Mouse (Mus musculus) spleen, postnatal 4 days (tissue): Measurements from ENCODE around the gene Oca2.

Experiments used
- DNase-seq, 2 experiments: peaks; one replicate each; pipeline ENCODE4 v3.0.0; 2022; ENCODE audit warnings: low spot score in 2 of 2

Gene Oca2

DNA sequence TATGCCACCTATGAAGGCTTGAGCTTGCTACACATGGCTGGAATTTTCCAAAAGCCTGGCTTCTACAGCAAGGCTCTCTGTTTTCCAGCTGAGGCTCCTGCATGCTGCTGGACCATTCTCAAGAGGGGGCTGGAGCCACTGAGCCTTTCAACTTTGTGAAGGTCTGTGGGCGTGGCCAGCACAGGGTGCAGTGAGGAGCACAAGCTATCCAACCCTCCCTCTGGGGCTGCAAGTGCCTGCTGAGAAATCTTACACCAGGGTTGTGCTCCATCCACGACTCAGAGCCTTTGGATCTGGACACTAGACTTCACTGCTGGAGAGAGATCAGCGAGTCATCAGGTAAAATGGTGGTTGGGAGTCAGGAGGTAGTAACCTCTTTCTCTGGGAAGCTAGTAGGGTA, at the start of gene Oca2:
TSS of gene Oca2 (plus strand) at position 218 of the 400 bp plus-strand sequence.
- no peak for DNase-seq

DNA sequence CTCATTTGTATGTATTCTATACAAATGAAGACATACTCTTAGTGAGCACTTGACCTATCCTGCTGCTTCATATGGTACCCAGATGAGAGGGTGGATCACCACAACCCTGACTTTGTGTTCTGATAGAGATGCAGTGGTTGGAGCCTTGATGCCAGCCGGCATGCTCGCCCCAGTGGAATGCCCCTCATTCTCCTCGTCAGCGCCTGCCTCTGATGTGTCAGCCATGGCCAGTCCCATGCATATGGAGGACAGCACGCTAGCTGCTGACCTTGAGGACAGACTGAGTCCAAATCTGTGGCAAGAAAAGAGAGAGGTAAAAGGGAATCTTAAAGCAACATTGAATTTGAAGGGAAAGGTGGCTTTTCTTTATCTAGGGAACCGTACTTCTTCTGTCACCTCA, 48.5 kb upstream of the Oca2 start:
- no peak for DNase-seq

DNA sequence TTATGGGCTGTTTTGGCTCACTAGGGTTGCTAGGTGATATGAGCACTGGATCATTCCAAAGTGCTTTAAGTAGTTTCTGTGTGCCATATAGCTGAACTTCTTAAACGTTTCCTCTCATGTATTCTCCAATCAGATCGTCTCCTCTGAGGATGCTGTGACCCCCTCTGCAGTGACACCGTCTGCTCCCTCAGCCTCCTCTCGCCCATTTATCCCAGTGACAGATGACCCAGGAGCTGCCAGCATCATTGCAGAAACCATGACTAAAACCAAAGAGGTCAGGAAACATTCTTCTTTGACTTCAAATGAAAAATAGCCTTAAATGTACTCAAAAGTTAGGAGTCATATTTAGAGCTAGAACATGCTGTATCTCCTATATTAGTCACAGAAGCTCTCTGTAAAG, 47.9 kb upstream of the Oca2 start:
- no peak for DNase-seq

DNA sequence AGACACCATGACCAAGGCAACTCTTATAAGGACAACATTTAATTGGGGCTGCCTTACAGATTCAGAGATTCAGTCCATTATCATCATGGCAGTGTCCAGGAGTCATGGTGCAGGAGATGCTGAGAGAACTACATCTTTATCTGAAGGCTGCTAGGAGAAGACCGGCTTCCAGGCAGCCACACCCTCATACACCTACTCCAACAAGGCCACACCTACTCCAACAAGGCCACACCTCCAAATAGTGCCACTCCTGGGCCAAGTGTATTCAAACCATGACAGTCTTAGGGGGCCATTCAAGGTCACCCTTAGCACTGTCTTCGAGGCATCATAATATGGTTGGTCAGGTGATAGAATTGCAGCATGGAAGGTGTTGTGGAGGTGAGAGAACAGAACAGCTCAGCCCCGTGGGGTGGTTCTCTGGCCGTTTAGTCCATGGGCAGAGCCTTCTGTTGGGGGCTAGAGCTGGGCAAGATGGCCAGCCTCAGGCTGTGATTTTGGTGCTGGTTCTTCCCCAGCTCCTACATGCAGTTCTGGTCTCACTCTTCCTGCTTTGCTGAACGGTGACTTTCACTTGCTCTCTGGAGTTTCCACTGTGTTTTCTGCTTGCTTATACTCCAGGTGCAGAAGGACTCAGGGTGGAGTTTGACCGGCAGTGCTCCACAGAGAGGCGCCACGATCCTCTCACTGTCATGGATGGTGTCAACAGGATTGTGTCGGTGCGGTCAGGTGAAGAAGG, 37.9 kb upstream of the Oca2 start:
- no peak for DNase-seq

DNA sequence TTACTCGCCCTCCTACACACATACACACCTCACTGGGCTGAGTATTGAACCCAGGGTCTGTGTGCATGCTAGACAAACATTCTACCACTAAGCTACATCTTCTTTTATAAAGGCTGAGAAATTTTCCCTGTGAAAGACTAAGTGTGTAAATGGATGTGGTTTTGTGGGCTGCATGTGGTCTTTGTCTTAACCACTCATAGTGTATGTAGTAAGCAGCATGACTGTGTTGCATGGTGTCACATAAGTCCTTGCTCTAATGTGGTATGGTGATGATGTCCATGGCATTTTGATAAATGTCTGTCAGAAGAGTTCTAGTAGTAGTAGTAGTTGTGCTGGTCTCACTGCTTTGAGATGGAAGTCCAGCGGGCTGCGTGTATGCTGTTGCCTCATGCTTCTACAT, 36.7 kb upstream of the Oca2 start:
- DNase-seq, result no peak

DNA sequence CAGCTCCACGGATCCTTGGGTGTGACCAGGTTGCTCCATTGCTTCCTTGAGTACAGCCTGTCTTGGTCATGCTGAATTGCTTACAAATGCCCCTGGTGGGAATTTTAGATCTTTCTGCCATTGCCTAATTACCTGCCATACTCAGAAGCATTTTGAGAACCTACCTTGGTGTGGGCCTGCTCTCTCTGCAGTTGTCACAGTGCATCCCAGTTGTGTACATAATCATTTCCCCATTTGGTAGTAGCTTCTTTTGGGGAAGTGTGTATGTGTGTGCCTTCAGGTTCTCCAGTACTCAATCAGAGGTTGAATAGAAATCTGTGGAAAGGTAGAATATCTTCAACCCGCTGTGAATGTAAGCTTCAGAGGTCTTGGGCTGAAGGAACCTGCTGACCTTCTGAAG, 36.3 kb upstream of the Oca2 start:
- DNase-seq, result no peak

DNA sequence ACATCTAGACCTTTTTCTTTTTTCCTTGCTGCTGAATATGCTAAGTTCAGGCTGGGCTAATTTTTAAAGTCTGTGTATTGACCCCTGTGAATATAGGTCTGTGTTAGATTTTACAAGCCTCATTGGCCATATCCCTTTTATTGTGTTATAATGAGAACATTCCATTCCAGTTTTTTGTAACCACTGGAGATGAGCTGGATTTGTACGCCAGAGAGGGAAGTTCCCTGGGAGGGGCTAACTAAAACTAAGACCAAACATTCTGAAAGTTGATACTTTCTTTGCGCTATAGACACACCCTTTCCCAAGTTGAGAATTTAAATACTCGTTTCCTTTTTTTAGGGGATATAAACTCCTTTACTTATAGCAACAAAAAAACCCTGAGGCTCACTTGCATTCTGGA, 34.7 kb upstream of the Oca2 start:
- no peak for DNase-seq

DNA sequence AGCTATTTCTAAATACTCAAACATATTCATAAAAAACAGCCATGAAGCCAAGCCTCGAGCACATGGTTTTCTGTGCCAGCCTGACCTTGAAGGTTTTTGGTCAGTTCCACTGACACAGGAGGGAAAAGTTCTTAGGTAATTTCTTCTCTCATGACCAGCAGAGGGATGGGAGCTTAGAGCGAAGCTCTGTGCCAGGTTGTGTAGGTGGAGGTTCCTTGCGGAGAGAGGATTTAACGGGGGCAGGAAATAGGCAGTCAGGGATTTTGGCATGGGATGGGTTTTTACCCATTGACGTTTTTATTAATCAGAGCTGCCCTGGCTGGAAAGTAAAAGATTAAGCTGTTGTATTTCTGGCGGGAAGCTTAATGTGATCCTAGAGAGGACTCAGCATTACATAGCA, 18.7 kb upstream of the Oca2 start:
- DNase-seq, result no peak

DNA sequence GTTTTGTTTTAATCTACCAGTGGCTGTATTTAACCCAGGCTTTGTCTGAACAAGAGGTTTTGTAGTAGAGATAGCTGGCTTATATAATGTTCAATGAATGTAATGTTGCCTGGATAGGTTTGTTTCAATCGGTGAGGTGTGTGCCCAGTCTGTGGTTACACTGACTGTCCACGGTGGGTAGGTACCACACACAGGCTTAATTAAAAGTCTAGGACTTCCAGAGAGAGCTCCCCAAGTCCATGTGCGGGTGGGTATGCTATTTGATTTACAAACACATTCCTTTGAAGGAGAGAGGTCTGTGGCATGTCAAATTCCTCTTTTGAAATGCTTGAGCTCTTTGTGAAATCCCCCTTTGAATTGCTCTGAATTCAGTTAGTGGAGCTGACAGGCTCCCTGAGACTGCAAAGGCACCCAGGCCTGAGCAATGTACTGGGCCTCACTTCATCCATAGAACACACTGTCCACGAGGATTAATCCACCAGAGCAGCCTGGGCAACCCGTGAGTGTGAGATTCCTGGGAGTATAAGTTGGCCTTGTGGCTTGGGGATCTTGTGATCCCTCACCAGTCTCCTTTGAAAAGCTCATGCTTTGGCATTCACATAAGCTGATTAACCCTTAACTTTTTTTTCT, 3.7 kb upstream of the Oca2 start:
- DNase-seq, result no peak

DNA sequence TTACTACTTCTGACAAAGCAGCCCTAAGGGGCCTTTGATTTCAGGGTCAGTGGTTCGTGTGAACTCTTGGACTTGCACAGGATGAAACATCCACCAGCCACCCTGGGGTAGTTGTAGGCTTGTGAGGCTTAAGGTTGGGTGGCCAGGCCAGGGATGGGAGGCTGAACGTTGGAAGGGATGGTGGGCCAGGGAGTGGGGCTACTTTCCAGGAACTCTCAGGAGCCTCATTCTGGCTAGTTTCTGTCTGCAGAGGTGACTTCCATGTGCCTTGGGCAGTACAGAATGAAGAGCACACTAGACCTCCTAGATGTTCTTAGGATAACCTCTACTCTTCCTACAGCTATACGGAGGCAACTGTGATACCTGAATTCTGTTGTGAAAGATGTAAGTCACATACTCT, 2.9 kb upstream of the Oca2 start:
- no peak for DNase-seq

DNA sequence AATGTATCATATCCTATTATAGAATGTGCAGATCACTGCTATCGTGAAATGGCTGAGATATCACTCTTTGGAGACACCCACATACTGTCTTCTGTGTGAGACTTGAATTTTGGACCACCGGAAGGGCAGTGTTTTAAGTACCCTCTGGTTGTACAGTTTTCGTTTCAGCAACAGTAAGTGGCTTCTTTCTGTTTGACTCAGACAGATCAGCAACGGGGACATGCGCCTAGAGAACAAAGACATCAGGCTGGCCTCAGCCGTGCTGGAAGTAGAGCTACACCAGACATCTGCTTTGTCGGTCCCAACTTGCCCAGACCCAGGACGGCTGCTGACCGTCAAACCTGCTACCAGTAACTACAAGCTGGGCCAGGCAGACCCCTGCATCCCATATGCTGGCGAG, 15.0 kb downstream of the Oca2 start:
- no peak for DNase-seq

DNA sequence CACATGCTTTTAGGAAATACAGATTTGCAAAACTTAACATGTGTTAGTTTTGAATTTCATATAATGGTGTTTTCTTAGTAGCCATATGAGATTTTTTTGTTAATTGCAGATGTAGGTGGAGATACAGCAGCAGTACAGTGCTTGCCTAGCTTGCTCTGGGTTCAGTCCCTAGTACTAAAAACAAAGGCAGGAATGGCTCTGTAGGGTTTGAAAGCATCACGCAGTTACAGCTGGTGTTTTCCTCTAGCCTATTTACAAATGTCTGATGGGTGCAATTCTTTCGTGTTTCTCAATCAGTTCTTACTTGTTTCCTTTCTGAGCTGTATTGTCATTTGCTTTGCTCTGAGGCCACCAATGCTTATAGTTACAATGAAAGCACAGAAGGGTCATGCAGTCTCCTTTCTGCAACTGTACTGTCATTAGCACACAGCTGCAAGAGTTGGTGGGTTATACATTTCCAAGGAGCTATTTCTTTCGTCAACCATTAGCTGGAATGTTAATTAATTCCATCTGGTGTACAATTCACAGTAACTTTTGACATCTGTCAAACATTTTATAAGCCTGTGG, 18.4 kb downstream of the Oca2 start:
- no peak for DNase-seq

DNA sequence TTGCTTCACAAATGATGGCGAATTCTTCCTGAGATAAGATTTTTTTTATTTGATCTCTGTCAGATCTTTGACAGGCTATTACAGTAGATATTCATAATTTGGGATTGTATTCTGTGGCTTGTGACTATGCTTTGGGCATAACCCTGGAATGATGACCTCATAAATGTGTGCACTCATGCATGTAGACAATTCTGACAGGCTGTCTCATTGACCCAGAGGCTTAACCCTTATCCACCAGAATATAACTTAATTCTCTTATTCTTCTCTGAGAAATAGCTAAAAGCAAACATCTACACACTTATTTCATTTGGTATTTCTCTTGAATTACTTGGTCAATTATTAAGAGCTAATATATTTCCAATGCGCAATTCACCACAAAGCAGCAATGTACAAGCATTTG, 37.9 kb downstream of the Oca2 start:
- DNase-seq, result no peak

DNA sequence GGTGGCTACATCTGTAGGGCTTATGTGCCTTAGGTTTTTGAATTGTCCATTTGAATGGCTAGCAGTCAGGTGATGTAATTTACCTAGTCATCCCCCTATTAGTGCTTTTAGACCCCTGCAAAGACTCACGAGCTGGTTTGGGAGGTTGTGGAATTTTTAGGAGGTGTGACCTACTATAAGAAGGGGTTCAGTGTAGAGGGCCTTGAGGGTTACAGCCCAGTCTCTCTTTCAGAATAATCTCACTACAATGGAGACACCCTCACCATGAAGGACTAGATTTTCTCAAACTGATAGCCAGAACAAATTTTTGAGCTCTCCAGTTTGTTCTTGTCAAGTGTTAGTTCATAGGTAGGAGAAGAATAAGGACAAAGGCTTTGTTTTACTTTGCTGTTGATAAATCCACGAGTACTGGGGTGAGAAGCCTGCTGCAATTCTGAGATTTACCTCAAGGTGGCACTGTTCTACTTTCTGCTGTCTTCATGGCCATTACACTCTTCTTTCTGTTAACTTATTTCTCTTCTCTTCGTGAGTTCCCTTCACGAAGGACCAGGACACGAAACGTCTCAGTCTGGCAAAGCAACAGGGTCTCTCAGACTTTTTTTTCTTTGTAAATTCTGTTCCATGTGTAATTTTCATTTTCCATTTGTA, 52.0 kb downstream of the Oca2 start:
- peak in 1 of 2 experiments; percentile 65 for DNase-seq

DNA sequence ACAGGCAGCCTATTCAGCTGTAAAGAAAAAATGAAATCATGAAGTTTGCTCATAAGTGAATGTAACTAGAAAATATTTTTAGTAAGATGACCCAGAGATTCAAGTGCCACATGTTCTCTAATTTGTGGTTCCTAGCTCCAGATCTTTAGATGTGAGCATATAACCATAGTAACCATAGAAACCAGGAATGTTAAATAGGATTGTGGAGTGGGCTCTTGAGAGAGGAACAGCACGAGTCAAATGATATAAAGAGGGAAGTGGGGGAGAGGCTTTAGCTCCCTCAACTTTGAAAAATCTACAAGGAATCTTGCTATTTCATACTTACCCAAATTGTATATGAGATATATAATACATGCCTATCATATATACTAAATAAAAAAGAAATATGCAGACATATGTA, 64.8 kb downstream of the Oca2 start:
- DNase-seq, result no peak

DNA sequence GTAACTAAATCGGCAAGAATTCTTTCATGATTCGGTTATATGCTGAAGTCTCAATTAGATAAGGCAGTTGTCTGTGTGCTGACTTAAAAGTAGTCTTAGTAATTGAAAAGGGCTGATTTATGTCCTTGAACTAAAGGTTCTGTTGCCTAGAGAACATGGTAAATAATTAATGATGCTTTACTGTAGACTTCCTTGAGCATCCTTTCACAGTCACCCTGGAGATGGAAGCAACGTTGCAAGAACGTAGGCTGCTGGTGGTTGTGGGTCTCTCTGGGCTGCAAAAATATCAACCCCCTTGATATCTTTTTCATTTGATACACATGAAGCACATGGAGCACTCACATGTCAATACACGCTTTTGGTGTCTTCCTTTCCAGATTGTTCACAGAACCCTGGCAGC, 74.8 kb downstream of the Oca2 start:
- no peak for DNase-seq

DNA sequence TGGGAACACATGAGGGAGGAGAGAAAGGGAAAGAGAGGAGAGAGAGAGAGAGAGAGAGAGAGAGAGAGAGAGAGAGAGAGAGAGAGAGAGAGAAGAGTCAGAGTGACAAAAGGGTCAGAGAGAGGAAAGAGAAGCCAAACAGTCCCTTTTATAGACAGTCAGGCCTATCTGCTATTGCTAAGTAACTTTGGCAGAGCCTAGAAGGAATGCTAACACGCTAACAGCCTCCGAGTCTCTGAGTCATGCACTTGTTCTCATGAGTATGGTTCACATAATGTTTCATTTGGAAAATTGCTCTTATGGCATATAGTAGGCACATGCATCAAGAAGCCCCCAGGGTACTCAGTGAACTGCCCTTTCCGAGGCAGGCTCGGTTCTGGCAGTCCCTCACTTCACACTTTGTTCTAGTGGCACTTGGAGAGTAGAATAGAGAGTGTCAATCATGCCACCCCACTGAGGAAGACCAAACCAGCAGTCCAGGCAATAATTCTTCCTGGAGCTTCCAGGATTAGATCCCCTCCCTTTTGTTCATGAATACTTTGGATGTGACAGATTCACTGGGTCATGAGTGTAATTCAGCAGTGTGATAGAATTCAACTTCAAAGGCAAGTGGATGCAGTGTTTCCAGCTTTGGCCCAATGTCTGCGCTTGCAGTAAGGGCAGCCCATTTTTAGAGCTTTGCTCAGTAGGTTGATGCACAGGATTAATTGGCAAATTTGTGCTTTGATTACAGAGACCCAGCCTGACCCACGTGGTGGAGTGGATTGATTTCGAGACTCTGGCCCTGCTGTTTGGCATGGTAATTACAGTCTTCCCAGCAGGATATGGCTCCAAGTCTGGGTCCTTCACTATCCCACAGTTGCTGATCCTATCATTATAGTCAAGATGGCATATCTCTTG, 76.3 kb downstream of the Oca2 start:
- DNase-seq, result no peak

DNA sequence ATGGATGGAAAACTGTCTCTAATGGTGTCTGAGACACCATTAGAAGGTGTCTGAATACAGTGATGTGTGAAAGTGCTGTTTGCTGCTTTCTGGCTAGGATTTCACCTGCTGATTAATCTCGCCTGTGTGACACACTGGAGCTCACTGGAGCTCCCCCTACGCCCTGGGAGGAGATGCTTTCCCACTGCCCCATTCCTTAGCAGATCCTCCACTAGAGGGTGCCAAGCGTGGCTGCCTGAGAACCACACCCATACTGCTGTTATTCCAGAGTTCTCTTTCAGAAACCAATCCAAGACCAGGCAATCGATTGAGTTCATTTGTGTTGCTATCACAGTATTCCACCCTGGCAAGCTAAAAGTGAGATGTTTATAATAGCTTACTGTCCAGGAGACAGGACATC, 88.2 kb downstream of the Oca2 start:
- no peak for DNase-seq

DNA sequence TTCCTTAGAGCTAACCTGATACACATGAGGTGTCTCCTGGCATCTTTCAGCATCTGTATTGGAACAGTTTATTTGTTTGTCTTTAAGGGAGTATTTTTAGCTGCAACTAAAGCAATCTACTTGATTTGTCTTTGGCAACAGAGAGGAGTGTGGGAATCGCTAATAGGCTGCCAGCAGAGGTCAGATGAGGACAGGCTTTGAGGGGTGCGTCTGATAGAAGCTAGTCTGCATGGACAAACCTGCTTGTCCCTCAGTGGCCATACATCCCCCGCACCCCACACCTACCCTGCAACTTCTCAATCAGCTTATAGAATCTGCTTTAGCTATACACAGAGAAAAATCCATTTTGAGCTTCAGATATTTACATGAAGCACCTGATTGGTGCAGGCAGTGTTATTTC, 109.0 kb downstream of the Oca2 start:
- DNase-seq, result no peak

DNA sequence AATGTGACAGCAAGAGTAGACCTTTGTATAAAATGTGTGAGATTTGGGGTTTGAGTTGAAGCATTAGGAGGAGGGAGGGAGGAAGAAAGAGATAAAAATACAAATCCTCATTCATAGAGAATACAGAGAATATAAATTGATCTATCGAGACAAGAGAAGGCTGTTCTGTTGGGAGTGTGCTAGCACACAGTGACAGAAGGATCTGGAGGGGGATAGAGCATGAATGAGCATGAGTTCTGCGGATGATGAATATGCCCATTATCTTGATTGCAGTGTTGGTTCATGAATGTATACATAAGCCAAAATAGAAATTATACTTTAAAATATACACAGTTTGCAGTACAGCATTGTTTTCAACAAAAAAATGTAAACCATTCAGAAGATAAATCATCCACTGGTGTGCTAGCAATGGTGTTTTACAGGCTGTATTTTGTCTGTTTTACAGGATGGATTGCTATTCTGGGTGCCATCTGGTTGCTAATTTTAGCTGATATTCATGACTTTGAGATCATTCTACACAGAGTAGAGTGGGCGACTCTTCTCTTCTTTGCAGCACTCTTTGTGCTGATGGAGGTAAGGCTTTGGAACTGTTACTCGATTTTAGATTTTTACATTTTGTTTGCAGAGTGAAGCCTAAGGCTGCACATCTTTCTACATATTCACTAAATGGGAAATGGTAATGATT, 117.2 kb downstream of the Oca2 start:
- no peak for DNase-seq

DNA sequence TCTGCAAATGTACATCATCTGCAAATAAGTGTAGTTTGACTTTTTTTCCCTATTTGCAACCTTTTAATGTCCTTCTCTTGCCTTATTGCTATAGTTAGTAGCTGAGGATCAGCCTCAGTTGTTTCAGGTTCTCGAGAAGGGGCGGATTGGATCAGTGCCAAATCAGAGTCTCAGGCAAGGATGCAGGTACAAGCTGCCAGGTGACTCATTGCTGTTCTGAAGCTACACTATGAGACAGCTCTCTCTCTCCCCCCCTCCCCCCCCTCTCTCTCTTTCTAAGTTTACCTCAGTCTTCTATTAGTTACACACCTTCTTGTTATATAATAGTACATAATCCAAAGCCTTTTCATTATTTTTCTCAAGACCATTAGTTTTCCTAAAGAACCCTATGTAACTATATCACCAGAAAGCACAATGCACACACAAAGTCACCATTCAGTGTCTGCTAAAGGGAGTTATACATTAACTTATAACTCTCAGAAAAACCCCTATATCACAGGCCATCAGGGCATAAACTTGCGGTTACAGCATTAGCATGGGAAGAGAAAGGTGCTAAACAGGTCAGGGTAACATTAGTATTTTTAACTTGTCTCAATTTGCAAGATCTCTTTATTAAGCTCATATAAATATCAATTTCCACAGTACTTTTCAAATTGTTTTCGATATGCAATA, 142.3 kb downstream of the Oca2 start:
- no peak for DNase-seq
